Mouse (Mus musculus) bone marrow macrophage, adult 2 months (primary cell): ENCODE results near the gene Pde1c.

ENCODE experiments used
- CTCF ChIP-seq: IDR thresholded peaks from 2 replicates; pipeline ENCODE4 v1.5.1; 2012; ENCODE audit warnings: low read depth, mild to moderate bottlenecking, low read length, moderate library complexity
- POLR2A ChIP-seq: IDR thresholded peaks from 2 replicates; pipeline ENCODE4 v1.6.1; 2012; ENCODE audit warnings: mild to moderate bottlenecking, low read depth, low read length, borderline replicate concordance

- TF ChIP-seq POLR2A = no peak
- no peak for TF ChIP-seq CTCF
These were observed 524.2 kb downstream of the Pde1c start for GRCm38 (mm10) chr6:56044716-56045115.
